Mouse (Mus musculus) MEL (cell line): ENCODE measurements around the gene Caprin1. TPM values are rescaled to one million over a fixed set of nuclear protein-coding genes. Genes with fewer than 3 reads are reported as not detected.

Experiments
- DNase-seq: peaks from one replicate; pipeline ENCODE4 v3.0.0; 2011; ENCODE audit warnings: low read depth, low spot score
- H3K27ac ChIP-seq: 2 replicates; pipeline ENCODE4 v1.5.1; 2012; ENCODE audit warnings: low read depth, mild to moderate bottlenecking, control low read depth, low read length, moderate library complexity; ENCODE audit not compliant: control insufficient read depth
- H3K27me3 ChIP-seq, 2 experiments: fragments of 150-350 bp in 1 of 2; sonication (generic) in 1 of 2; 2 replicates each; pipeline ENCODE4 v1.6.1; 2012; ENCODE audit warnings: low read length in 2 of 2, mild to moderate bottlenecking in 2 of 2, improper control_type of control experiment in 1 of 2, moderate library complexity in 1 of 2; ENCODE audit not compliant: insufficient read depth in 2 of 2, control insufficient read depth in 1 of 2
- H3K36me3 ChIP-seq, 2 experiments: 2 replicates each; pipeline ENCODE4 v1.6.1; 2012 to 2014; ENCODE audit warnings: low read length in 2 of 2, improper control_type of control experiment in 1 of 2, inconsistent platforms in 1 of 2, mild to moderate bottlenecking in 1 of 2; ENCODE audit not compliant: insufficient read depth in 2 of 2, control insufficient read depth in 1 of 2
- H3K4me1 ChIP-seq, 2 experiments: fragments of 150-350 bp in 1 of 2; sonication (generic) in 1 of 2; 2 replicates each; pipeline ENCODE4 v1.6.1; 2012; ENCODE audit warnings: low read length in 2 of 2, improper control_type of control experiment in 1 of 2, mild to moderate bottlenecking in 1 of 2; ENCODE audit not compliant: insufficient read depth in 2 of 2, control insufficient read depth in 1 of 2
- H3K4me3 ChIP-seq, 2 experiments: fragments of 150-350 bp in 1 of 2; sonication (generic) in 1 of 2; 2 replicates each; pipeline ENCODE4 v1.5.1; 2012; ENCODE audit warnings: low read depth in 2 of 2, low read length in 2 of 2, mild to moderate bottlenecking in 2 of 2, moderate library complexity in 2 of 2, control low read depth in 1 of 2, improper control_type of control experiment in 1 of 2; ENCODE audit not compliant: control insufficient read depth in 1 of 2, insufficient read depth in 1 of 2
- H3K79me2 ChIP-seq: 2 replicates; pipeline ENCODE4 v1.6.1; 2012; ENCODE audit warnings: mild to moderate bottlenecking, low read length, moderate library complexity; ENCODE audit not compliant: control insufficient read depth, poor library complexity, insufficient read depth
- H3K9ac ChIP-seq: 2 replicates; pipeline ENCODE4 v1.6.1; 2012; ENCODE audit warnings: low read depth, mild to moderate bottlenecking, control low read depth, low read length, moderate library complexity; ENCODE audit not compliant: control insufficient read depth, poor library complexity, severe bottlenecking
- H3K9me3 ChIP-seq: fragments of 150-350 bp; sonication (generic); replicated peaks from 2 replicates; pipeline ENCODE4 v1.6.1; 2012; ENCODE audit warnings: mild to moderate bottlenecking, low read length, improper control_type of control experiment, moderate library complexity; ENCODE audit not compliant: insufficient read depth
- BHLHE40 ChIP-seq: IDR thresholded peaks from 2 replicates; pipeline ENCODE4 v1.6.1; 2012; ENCODE audit warnings: low read depth, mild to moderate bottlenecking, inconsistent platforms, low read length, improper control_type of control experiment, borderline replicate concordance
- CHD1 ChIP-seq: IDR thresholded peaks from 2 replicates; pipeline ENCODE4 v1.6.1; 2012; ENCODE audit warnings: low read depth, mild to moderate bottlenecking, inconsistent platforms, low read length, improper control_type of control experiment
- CTCF ChIP-seq, 3 experiments: IDR thresholded peaks in 2 of 3; conservative IDR thresholded peaks in 1 of 3; 2 replicates each; pipeline ENCODE4 v1.5.1; 2011 to 2012; ENCODE audit warnings: low read length in 3 of 3, low read depth in 2 of 3, mild to moderate bottlenecking in 2 of 3, improper control_type of control experiment in 1 of 3, inconsistent platforms in 1 of 3, mixed read lengths in 1 of 3, moderate library complexity in 1 of 3; ENCODE audit not compliant: control insufficient read depth in 1 of 3, insufficient read depth in 1 of 3, poor library complexity in 1 of 3, severe bottlenecking in 1 of 3
- E2F4 ChIP-seq: IDR thresholded peaks from 2 replicates; pipeline ENCODE4 v1.6.1; 2011; ENCODE audit warnings: low read depth, low read length, improper control_type of control experiment, borderline replicate concordance
- ELF1 ChIP-seq: IDR thresholded peaks from 2 replicates; pipeline ENCODE4 v1.6.1; 2014; ENCODE audit warnings: low read depth, mild to moderate bottlenecking, inconsistent platforms, low read length, improper control_type of control experiment, moderate library complexity
- EP300 ChIP-seq, 2 experiments: IDR thresholded peaks; 2 replicates each; pipeline ENCODE4 v1.6.1; 2011; ENCODE audit warnings: improper control_type of control experiment in 2 of 2, low read length in 2 of 2, low read depth in 1 of 2, mild to moderate bottlenecking in 1 of 2
- ETS1 ChIP-seq: IDR thresholded peaks from 2 replicates; pipeline ENCODE4 v1.6.1; 2012; ENCODE audit warnings: low read depth, mild to moderate bottlenecking, inconsistent platforms, low read length, improper control_type of control experiment, moderate library complexity
- GABPA ChIP-seq: IDR thresholded peaks from 2 replicates; pipeline ENCODE4 v1.6.1; 2012; ENCODE audit warnings: low read depth, mild to moderate bottlenecking, inconsistent platforms, low read length, improper control_type of control experiment, moderate library complexity
- GATA1 ChIP-seq: IDR thresholded peaks from 2 replicates; pipeline ENCODE4 v1.6.1; 2011; ENCODE audit warnings: low read depth, low read length, improper control_type of control experiment
- HCFC1 ChIP-seq: IDR thresholded peaks from 2 replicates; pipeline ENCODE4 v1.6.1; 2012; ENCODE audit warnings: low read depth, mild to moderate bottlenecking, inconsistent platforms, low read length, improper control_type of control experiment, moderate library complexity
- KAT2A ChIP-seq: conservative IDR thresholded peaks from 2 replicates; pipeline ENCODE4 v1.6.1; 2012; ENCODE audit warnings: low read depth, low read length, improper control_type of control experiment, inconsistent platforms
- MAFK ChIP-seq: IDR thresholded peaks from 2 replicates; pipeline ENCODE4 v1.6.1; 2011; ENCODE audit warnings: low read depth, mild to moderate bottlenecking, low read length, improper control_type of control experiment, borderline replicate concordance
- MAZ ChIP-seq: IDR thresholded peaks from 2 replicates; pipeline ENCODE4 v1.6.1; 2012; ENCODE audit warnings: low read depth, mild to moderate bottlenecking, inconsistent platforms, low read length, improper control_type of control experiment
- MXI1 ChIP-seq: IDR thresholded peaks from 2 replicates; pipeline ENCODE4 v1.6.1; 2011; ENCODE audit warnings: mild to moderate bottlenecking, low read depth, low read length, improper control_type of control experiment
- MYC ChIP-seq: IDR thresholded peaks from 2 replicates; pipeline ENCODE4 v1.6.1; 2011; ENCODE audit warnings: low read depth, mild to moderate bottlenecking, low read length, improper control_type of control experiment, moderate library complexity
- NRF1 ChIP-seq: IDR thresholded peaks from 2 replicates; pipeline ENCODE4 v1.6.1; 2014; ENCODE audit warnings: low read depth, mild to moderate bottlenecking, inconsistent platforms, low read length, improper control_type of control experiment, moderate library complexity; ENCODE audit not compliant: poor library complexity, insufficient read depth, severe bottlenecking
- POLR2A ChIP-seq, 2 experiments: IDR thresholded peaks; 2 replicates each; pipeline ENCODE4 v1.6.1; 2011 to 2012; ENCODE audit warnings: low read length in 2 of 2, mild to moderate bottlenecking in 2 of 2, control low read depth in 1 of 2, improper control_type of control experiment in 1 of 2, low read depth in 1 of 2, moderate library complexity in 1 of 2; ENCODE audit not compliant: control insufficient read depth in 1 of 2, insufficient read depth in 1 of 2, poor library complexity in 1 of 2
- POLR2AphosphoS2 ChIP-seq: IDR thresholded peaks from 2 replicates; pipeline ENCODE4 v1.6.1; 2011; ENCODE audit warnings: low read length, improper control_type of control experiment
- POLR2AphosphoS5 ChIP-seq: IDR thresholded peaks from 2 replicates; pipeline ENCODE4 v1.6.1; 2012; ENCODE audit warnings: low read depth, borderline replicate concordance, mild to moderate bottlenecking, inconsistent platforms, low read length, moderate library complexity, mixed read lengths
- RAD21 ChIP-seq: IDR thresholded peaks from 2 replicates; pipeline ENCODE4 v1.6.1; 2011; ENCODE audit warnings: mild to moderate bottlenecking, low read depth, low read length, improper control_type of control experiment
- SIN3A ChIP-seq: IDR thresholded peaks from 2 replicates; pipeline ENCODE4 v1.6.1; 2012; ENCODE audit warnings: low read length, improper control_type of control experiment, inconsistent platforms
- SMC3 ChIP-seq: IDR thresholded peaks from 2 replicates; pipeline ENCODE4 v1.6.1; 2011; ENCODE audit warnings: low read depth, low read length, improper control_type of control experiment
- TBP ChIP-seq: IDR thresholded peaks from 2 replicates; pipeline ENCODE4 v1.8.0; 2011; ENCODE audit warnings: low read depth, low read length, improper control_type of control experiment
- TCF12 ChIP-seq: IDR thresholded peaks from 2 replicates; pipeline ENCODE4 v1.6.1; 2014; ENCODE audit warnings: low read depth, mild to moderate bottlenecking, inconsistent platforms, low read length, improper control_type of control experiment, moderate library complexity
- UBTF ChIP-seq: IDR thresholded peaks from 2 replicates; pipeline ENCODE4 v1.6.1; 2012; ENCODE audit warnings: low read depth, mild to moderate bottlenecking, inconsistent platforms, low read length, improper control_type of control experiment, moderate library complexity, borderline replicate concordance; ENCODE audit not compliant: insufficient read depth
- USF1 ChIP-seq: IDR thresholded peaks from 2 replicates; pipeline ENCODE4 v1.6.1; 2014; ENCODE audit warnings: low read depth, mild to moderate bottlenecking, inconsistent platforms, low read length, improper control_type of control experiment, moderate library complexity
- USF2 ChIP-seq, 2 experiments: IDR thresholded peaks; 2 replicates each; pipeline ENCODE4 v1.6.1; 2011 to 2012; ENCODE audit warnings: improper control_type of control experiment in 2 of 2, low read length in 2 of 2, borderline replicate concordance in 1 of 2, inconsistent platforms in 1 of 2, low read depth in 1 of 2, mild to moderate bottlenecking in 1 of 2; ENCODE audit not compliant: insufficient read depth in 1 of 2
- polyA plus RNA-seq, 2 experiments: library from polyadenylated mRNA; stranded (reverse) in 1 of 2; unstranded in 1 of 2; fragments of >175 nt in 1 of 2; fragments of >200 nt in 1 of 2; gene quantifications; 2 replicates each; pipeline versions ENCODE4 v1.2.1 to v1.2.4; 2012; ENCODE audit warnings: low replicate concordance in 2 of 2, low read depth in 1 of 2; ENCODE audit not compliant: insufficient read length in 2 of 2, insufficient read depth in 1 of 2, missing spikeins in 1 of 2
- total RNA-seq: library from RNA; depleted of rRNA; stranded (reverse); fragments of 300-350 nt; gene quantifications from 2 replicates; pipeline ENCODE4 v1.2.3, GENCODE M21; 2012

Caprin1 gene
- total and polyA plus RNA-seq, 3 experiments, result 209 to 426 (median 239) TPM

DNA sequence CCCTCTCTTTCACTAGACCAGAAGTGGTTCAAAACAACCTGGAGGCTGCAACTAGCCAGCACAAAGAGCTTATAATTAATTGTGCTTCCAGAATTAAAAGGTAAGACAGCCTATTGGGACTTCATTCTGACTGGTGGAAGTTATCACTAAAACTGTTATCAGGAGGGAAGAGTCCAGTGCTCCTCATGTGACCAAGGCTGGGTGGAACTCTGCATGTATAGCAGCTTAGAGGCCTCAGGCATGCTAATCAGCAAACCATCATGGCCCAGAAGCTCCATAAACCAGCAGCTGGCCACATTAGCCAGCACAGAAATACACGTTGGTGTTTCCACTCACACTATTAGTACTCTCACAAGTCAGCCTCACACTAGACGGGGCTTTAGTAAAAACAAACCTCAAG, 50.7 kb downstream of the Caprin1 start:
- no peaks in the 10 kb centered on the region for H3K9me3 ChIP-seq
- no peak overlapping the region for H3K9ac ChIP-seq
- TF ChIP-seq BHLHE40 (peak; percentile 62), MXI1 (peak; percentile 22; the same call in 1 of the 2 replicates), MYC (no peak), GATA1 (0 out of 2 replicates have a peak, but pooled peaks have one; percentile 10), USF2 (IDR thresholded peaks at IDR 0.05; ENCODE audit: borderline replicate concordance in 1 of 2, insufficient read depth in 1 of 2, low read depth in 1 of 2, low read length in 2 of 2) (0 out of 4 replicates have a peak, but pooled peaks of 1 of the 2 experiments have one; percentile 23), TCF12 (no peak), USF1 (peak; percentile 81), EP300 (IDR thresholded peaks at IDR 0.05; ENCODE audit: low read depth in 1 of 2, low read length in 2 of 2) (peak in 1 of 2 experiments; percentile 32; a peak in 1 of 4 replicates)
- no peak for DNase-seq
- no peaks in the 10 kb centered on the region; a peak in 2 of 4 replicates for H3K4me1 ChIP-seq
- no peak overlapping the region; the same call in 1 of the 2 replicates for H3K27ac ChIP-seq
- H3K27me3 ChIP-seq, result no peaks in the 10 kb centered on the region
- no peak overlapping the region for H3K4me3 ChIP-seq
- H3K36me3 ChIP-seq, result peaks cover 4 to 19% of the 10 kb centered on the region in 2 experiments; a peak in 3 of 4 replicates
- no peaks in the 10 kb centered on the region for H3K79me2 ChIP-seq

DNA sequence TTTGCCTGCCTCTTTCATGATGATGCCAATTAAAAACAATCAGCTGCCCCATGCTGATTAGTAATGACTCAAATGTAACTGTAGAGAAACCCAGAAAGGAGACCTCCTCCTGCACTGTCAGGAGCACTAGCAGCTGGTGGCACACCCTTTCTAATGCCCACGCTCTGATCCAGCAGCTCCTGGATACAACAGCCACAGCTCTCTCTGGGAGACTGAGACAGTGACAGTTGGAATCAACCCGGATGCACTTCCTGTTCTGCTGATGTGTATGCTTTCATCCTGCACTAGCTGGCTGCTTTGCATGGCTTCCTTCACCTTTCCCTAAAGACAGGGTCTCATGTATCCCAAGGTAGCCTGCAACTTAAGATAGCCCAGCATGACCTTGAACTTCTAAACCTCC, 51.4 kb downstream of the Caprin1 start:
- H3K27ac ChIP-seq, result no peak overlapping the region

DNA sequence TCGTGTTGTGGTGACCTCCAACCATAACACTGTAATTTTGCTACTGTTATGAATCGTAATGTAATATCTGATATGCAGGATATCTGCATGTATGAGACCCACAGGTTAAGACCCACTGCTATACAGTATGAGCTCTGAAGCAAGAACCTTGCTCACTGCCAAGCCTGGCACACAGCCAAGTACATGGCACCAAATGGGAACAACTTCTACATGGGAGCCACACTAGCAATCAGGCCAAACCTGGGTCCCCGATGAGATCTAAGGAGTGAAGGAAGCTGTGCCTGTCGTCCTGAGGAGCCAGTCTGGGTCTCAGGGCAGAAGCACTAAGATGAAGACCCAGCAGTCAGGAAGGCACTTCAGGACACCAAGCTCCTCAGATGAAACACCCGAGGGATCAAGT, 52.0 kb downstream of the Caprin1 start:
- no peak overlapping the region for H3K27ac ChIP-seq
- no peak for DNase-seq
- no peaks in the 10 kb centered on the region for H3K79me2 ChIP-seq
- no peaks in the 10 kb centered on the region; a peak in 2 of 4 replicates for H3K4me1 ChIP-seq
- no peaks in the 10 kb centered on the region for H3K9me3 ChIP-seq
- no peaks in the 10 kb centered on the region for H3K27me3 ChIP-seq
- no peak overlapping the region for H3K4me3 ChIP-seq
- no peak overlapping the region for H3K9ac ChIP-seq
- peaks cover 4 to 19% of the 10 kb centered on the region in 2 experiments; a peak in 3 of 4 replicates for H3K36me3 ChIP-seq
- TF ChIP-seq POLR2AphosphoS2 (no peak), HCFC1 (no peak), TBP (no peak), SMC3 (no peak), CTCF (IDR thresholded peaks at IDR 0.05 in 2 of 3, conservative IDR thresholded peaks at IDR 0.05 in 1 of 3; ENCODE audit: control insufficient read depth in 1 of 3, insufficient read depth in 1 of 3, low read depth in 2 of 3, low read length in 3 of 3, poor library complexity in 1 of 3, severe bottlenecking in 1 of 3) (no peak), ELF1 (no peak), RAD21 (no peak), ETS1 (no peak), TCF12 (no peak), POLR2A (IDR thresholded peaks at IDR 0.05; ENCODE audit: control insufficient read depth in 1 of 2, insufficient read depth in 1 of 2, low read depth in 1 of 2, low read length in 2 of 2, poor library complexity in 1 of 2) (no peak), E2F4 (no peak), EP300 (IDR thresholded peaks at IDR 0.05; ENCODE audit: low read depth in 1 of 2, low read length in 2 of 2) (no peak), CHD1 (no peak), POLR2AphosphoS5 (no peak), MAZ (no peak)

More for the DNA sequence above, 51.4 kb downstream of the Caprin1 start:
- Histone ChIP-seq H3K9ac (no peak overlapping the region), H3K79me2 (no peaks in the 10 kb centered on the region), H3K4me1 (no peaks in the 10 kb centered on the region; a peak in 2 of 4 replicates), H3K36me3 (peaks cover 4 to 21% of the 10 kb centered on the region in 2 experiments; a peak in 3 of 4 replicates), H3K4me3 (no peak overlapping the region), H3K27me3 (no peaks in the 10 kb centered on the region), H3K9me3 (no peaks in the 10 kb centered on the region)
- DNase-seq, result no peak
- no peak for TF ChIP-seq UBTF
- no peak for TF ChIP-seq KAT2A
- no peak for TF ChIP-seq MXI1
- no peak for TF ChIP-seq GABPA
- TF ChIP-seq RAD21, result no peak
- no peak for TF ChIP-seq SIN3A
- no peak for TF ChIP-seq CTCF (IDR thresholded peaks at IDR 0.05 in 2 of 3, conservative IDR thresholded peaks at IDR 0.05 in 1 of 3; ENCODE audit: control insufficient read depth in 1 of 3, insufficient read depth in 1 of 3, low read depth in 2 of 3, low read length in 3 of 3, poor library complexity in 1 of 3, severe bottlenecking in 1 of 3)
- TF ChIP-seq SMC3, result no peak
- TF ChIP-seq NRF1, result no peak
- TF ChIP-seq MAFK, result no peak
- TF ChIP-seq BHLHE40, result no peak
- no peak for TF ChIP-seq HCFC1
- TF ChIP-seq USF1, result no peak
